Mouse (Mus musculus) cerebellum, postnatal 4 days (tissue): Measurements from ENCODE around the gene Cyp2d10.
"Not testable (repeated sequence)": the region's sequence is repeated elsewhere in the genome, so short reads cannot be mapped to it uniquely, and the experiment has no call there.

Experiments
- DNase-seq, 2 experiments: peaks; one replicate each; pipeline ENCODE4 v3.0.0; 2022; ENCODE audit warnings: low spot score in 2 of 2, mixed read lengths in 1 of 2

The Cyp2d10 gene

GRCm38 (mm10) chr15:82401516-82401915 is 5.5 kb downstream of the Cyp2d10 start:
- no peak for DNase-seq

GRCm38 (mm10) chr15:82395955-82396354 is 11.0 kb downstream of the Cyp2d10 start:
- DNase-seq = not testable (repeated sequence)

- DNase-seq = not testable (repeated sequence)
Measured at GRCm38 (mm10) chr15:82393922-82394321, 13.1 kb downstream of the Cyp2d10 start, which contains the start of gene Cyp2d11. Cyp2d11 (minus strand) TSS chr15:82394022.

- DNase-seq = not testable (repeated sequence)
Measured at GRCm38 (mm10) chr15:82389916-82390315, 17.1 kb downstream of the Cyp2d10 start.

GRCm38 (mm10) chr15:82385729-82386128 is 21.3 kb downstream of the Cyp2d10 start:
- no peak for DNase-seq

- no peak for DNase-seq
Measured at GRCm38 (mm10) chr15:82382441-82382840, 24.6 kb downstream of the Cyp2d10 start.

- no peak for DNase-seq
Measured at GRCm38 (mm10) chr15:82380714-82381062, 26.3 kb downstream of the Cyp2d10 start.

GRCm38 (mm10) chr15:82379871-82380713 is 26.9 kb downstream of the Cyp2d10 start, which contains the start of gene Cyp2d22:
Cyp2d22 (minus strand) TSS chr15:82380260.
- DNase-seq = no peak

GRCm38 (mm10) chr15:82379511-82379870 is 27.5 kb downstream of the Cyp2d10 start:
- DNase-seq = no peak

GRCm38 (mm10) chr15:82378261-82379180 is 28.5 kb downstream of the Cyp2d10 start:
- DNase-seq = no peak

GRCm38 (mm10) chr15:82377701-82378100 is 29.3 kb downstream of the Cyp2d10 start:
- no peak for DNase-seq

- DNase-seq = no peak
Measured at GRCm38 (mm10) chr15:82376393-82377138, 30.4 kb downstream of the Cyp2d10 start.

GRCm38 (mm10) chr15:82375855-82376254 is 31.1 kb downstream of the Cyp2d10 start:
- DNase-seq = no peak

- no peak for DNase-seq
Measured at GRCm38 (mm10) chr15:82374437-82374836, 32.6 kb downstream of the Cyp2d10 start.

GRCm38 (mm10) chr15:82372991-82373390 is 34.0 kb downstream of the Cyp2d10 start:
- no peak for DNase-seq

GRCm38 (mm10) chr15:82372446-82372845 is 34.5 kb downstream of the Cyp2d10 start:
- no peak for DNase-seq

- DNase-seq = no peak
Measured at GRCm38 (mm10) chr15:82368851-82369250, 38.1 kb downstream of the Cyp2d10 start.

GRCm38 (mm10) chr15:82368146-82368545 is 38.8 kb downstream of the Cyp2d10 start:
- no peak for DNase-seq

GRCm38 (mm10) chr15:82364561-82364960 is 42.4 kb downstream of the Cyp2d10 start:
- DNase-seq = not testable (repeated sequence)

GRCm38 (mm10) chr15:82363801-82364200 is 43.2 kb downstream of the Cyp2d10 start:
- not testable (repeated sequence) for DNase-seq

GRCm38 (mm10) chr15:82362234-82362633 is 44.8 kb downstream of the Cyp2d10 start:
- no peak for DNase-seq
